Mouse (Mus musculus) ES-Bruce4 (cell line): ENCODE measurements at regions not wholly inside any gene's neighbourhood (a gene's known extent, or its start where the extent isn't known, plus 50 kb on each side); places are given as distances from the start of the nearest gene placed in this dataset.
A peak's percentile ranks its signal among the peaks of the same experiment; 100 is the strongest.

Experiments
- CTCF ChIP-seq: IDR thresholded peaks from one replicate; pipeline ENCODE4 v1.8.1; 2011; ENCODE audit warnings: low read depth, low read length
- POLR2A ChIP-seq: IDR thresholded peaks from one replicate; pipeline ENCODE4 v1.8.1; 2011; ENCODE audit warnings: low read length; ENCODE audit not compliant: insufficient read depth

- no peak for TF ChIP-seq POLR2A
- peak; percentile 44 for TF ChIP-seq CTCF
Observed at GRCm38 (mm10) chr1:122007749-122008148, 440.0 kb upstream of the Ddx18 start.
